Mouse (Mus musculus) lung, postnatal 0 days (tissue): Measurements from ENCODE around the gene Abr.

ENCODE experiments used
- CTCF ChIP-seq: IDR thresholded peaks from 2 replicates; pipeline ENCODE4 v1.5.1; 2016; ENCODE audit warnings: antibody characterized with exemption, mild to moderate bottlenecking
- EP300 ChIP-seq: IDR thresholded peaks from 2 replicates; pipeline ENCODE4 v1.6.1; 2016; ENCODE audit warnings: antibody characterized with exemption, mild to moderate bottlenecking, control low read depth

- no peak for TF ChIP-seq EP300
- no peak for TF ChIP-seq CTCF
These were observed 247.5 kb downstream of the Abr start for GRCm38 (mm10) chr11:76374491-76375185.
